Mouse (Mus musculus): Measurements from ENCODE around the gene Castor1. TPM values are rescaled to one million over a fixed set of nuclear protein-coding genes. Genes with fewer than 3 reads are reported as not detected.

The Castor1 gene
- total and polyA plus RNA-seq, 3 experiments, result 4.7 to 23.7 (median 13.0) TPM

DNA sequence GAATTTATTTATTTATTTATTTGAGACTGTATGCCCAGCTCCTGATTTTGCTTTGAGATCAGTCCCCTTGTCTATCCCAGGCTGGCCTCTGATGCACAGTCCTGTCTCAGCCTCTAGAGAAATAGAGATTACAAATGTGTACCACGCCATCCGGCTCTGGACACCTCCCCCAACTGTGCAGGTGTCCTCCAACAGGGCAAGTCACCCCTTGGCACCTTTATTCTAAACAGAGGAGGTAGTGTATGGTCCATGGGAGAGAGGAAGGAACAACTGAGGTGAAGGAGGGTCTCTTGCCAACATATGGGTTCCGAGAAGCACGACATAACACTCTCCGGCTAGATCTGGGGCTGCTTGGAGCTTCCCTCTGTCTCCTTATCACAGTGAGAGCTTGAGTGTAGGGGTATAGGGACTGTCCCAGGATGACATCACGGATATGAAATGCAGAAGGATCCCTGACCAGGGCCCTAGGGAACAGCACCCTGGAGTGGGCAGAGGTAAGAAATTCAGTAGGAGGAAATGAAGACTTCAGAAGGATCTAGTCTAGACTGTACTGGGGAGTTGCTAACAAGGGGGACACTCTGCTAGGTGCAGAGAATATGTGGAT, 17.1 kb downstream of the Castor1 start:
- TF ChIP-seq NELFE (IDR thresholded peaks at IDR 0.05; ENCODE audit: low read depth, low read length) (no peak), EP300 (IDR thresholded peaks at IDR 0.05; ENCODE audit: low read length) (peak; percentile 60), JUN (IDR thresholded peaks at IDR 0.05; ENCODE audit: insufficient read depth, low read depth, low read length) (peak; percentile 50; the same call in 1 of the 2 replicates), TBP (conservative IDR thresholded peaks at IDR 0.05; ENCODE audit: low read depth, low read length) (no peak), MXI1 (IDR thresholded peaks at IDR 0.05; ENCODE audit: low read depth, low read length) (no peak), GABPA (IDR thresholded peaks at IDR 0.05; ENCODE audit: insufficient replicate concordance, low read depth, low read length) (no peak), SMC3 (IDR thresholded peaks at IDR 0.05; ENCODE audit: low read depth, low read length) (no peak), CHD1 (IDR thresholded peaks at IDR 0.05; ENCODE audit: low read depth, low read length) (no peak), BHLHE40 (IDR thresholded peaks at IDR 0.05; ENCODE audit: low read depth, low read length) (peak; percentile 41; the same call in 1 of the 2 replicates), TCF12 (IDR thresholded peaks at IDR 0.05; ENCODE audit: low read depth, low read length) (peak; percentile 54; the same call in 1 of the 2 replicates), MAFK (IDR thresholded peaks at IDR 0.05; ENCODE audit: insufficient replicate concordance, low read length) (no peak), SIN3A (IDR thresholded peaks at IDR 0.05; ENCODE audit: low read length) (no peak; the same call in 1 of the 2 replicates), UBTF (IDR thresholded peaks at IDR 0.05; ENCODE audit: low read depth, low read length) (0 out of 2 replicates have a peak, but pooled peaks have one; percentile 34), JUND (conservative IDR thresholded peaks at IDR 0.05; ENCODE audit: low read depth, low read length) (no peak), MYC (IDR thresholded peaks at IDR 0.05; ENCODE audit: low read depth, low read length) (0 out of 2 replicates have a peak, but pooled peaks have one; percentile 20), ETS1 (conservative IDR thresholded peaks at IDR 0.05; ENCODE audit: low read depth, low read length) (peak; percentile 70), CHD2 (IDR thresholded peaks at IDR 0.05; ENCODE audit: low read length) (peak; percentile 49; the same call in 1 of the 2 replicates), USF2 (conservative IDR thresholded peaks at IDR 0.05; ENCODE audit: low read depth, low read length) (no peak)
- in situ Hi-C loops (cut with MboI; ENCODE audit: low pct_ligation_motif_present, low pct_unique_long_range_greater_than_20kb, low sequenced_read_pairs), result no loop called here
- H3K9ac ChIP-seq (ENCODE audit: insufficient read depth, low read depth), result peak overlapping the region; percentile 87
- no peaks in the 10 kb centered on the region for H3K27me3 ChIP-seq (replicated peaks)
- H3K4me3 ChIP-seq (replicated peaks in 1 of 3; ENCODE audit: low read depth in 2 of 3, low read length in 2 of 3, poor library complexity in 1 of 3), result peak overlapping the region; percentile 76 to 86 (median 84)
- H3K4me1 ChIP-seq (ENCODE audit: control insufficient read depth in 1 of 2, insufficient read depth in 2 of 2), result peaks cover 14 to 45% of the 10 kb centered on the region in 2 experiments
- DNase-seq (ENCODE audit: extremely low read depth), result peak; percentile 83
- dilution Hi-C loops (cut with MboI; ENCODE audit: extremely low pct_ligation_motif_present, extremely low pct_unique_long_range_greater_than_20kb, low sequenced_read_pairs), result no loop called here
- H3K36me3 ChIP-seq (replicated peaks in 1 of 2; ENCODE audit: control insufficient read depth in 1 of 2, insufficient read depth in 1 of 2, low read length in 1 of 2), result peaks cover 17 to 54% of the 10 kb centered on the region in 2 experiments
- H3K27ac ChIP-seq (ENCODE audit: insufficient read depth, low read depth), result peak overlapping the region; percentile 84
- no peaks in the 10 kb centered on the region for H3K9me3 ChIP-seq (replicated peaks; ENCODE audit: low read length)
- H3K79me2 ChIP-seq (replicated peaks; ENCODE audit: control insufficient read depth, extremely low read depth, insufficient read depth, poor library complexity, severe bottlenecking), result peaks cover 26% of the 10 kb centered on the region
- H3K4me2 ChIP-seq (ENCODE audit: insufficient read depth, low read depth, poor library complexity, severe bottlenecking), result peak overlapping the region; percentile 30
